Mouse (Mus musculus) kidney, postnatal 0 days (tissue): ENCODE results near the gene Myh8. TPM values are rescaled to one million over a fixed set of nuclear protein-coding genes. Genes with fewer than 3 reads are reported as not detected.

Source experiments
- ATAC-seq: fragments of 200-750 bp; cut with Nextera tagmentation; replicated peaks from 2 replicates; pipeline ENCODE4 v1.8.0; 2017; ENCODE audit warnings: low read depth, moderate number of reproducible peaks, moderate TSS enrichment, moderate library complexity; ENCODE audit not compliant: low FRiP score
- DNase-seq: peaks from one replicate; pipeline ENCODE4 v3.0.0-alpha.2; 2016; ENCODE audit warnings: low spot score
- H3K27ac ChIP-seq: fragments of 300-500 bp; sonication (generic); 2 replicates; pipeline ENCODE4 v1.5.1; 2014; ENCODE audit warnings: mild to moderate bottlenecking
- H3K27me3 ChIP-seq: fragments of 300-500 bp; sonication (generic); 2 replicates; pipeline ENCODE4 v1.6.1; 2014; ENCODE audit warnings: low read length, mixed read lengths; ENCODE audit not compliant: insufficient read depth
- H3K36me3 ChIP-seq: fragments of 300-500 bp; sonication (generic); 2 replicates; pipeline ENCODE4 v1.6.1; 2014; ENCODE audit warnings: low read length, mixed read lengths; ENCODE audit not compliant: insufficient read depth
- H3K4me1 ChIP-seq: fragments of 300-500 bp; sonication (generic); replicated peaks from 2 replicates; pipeline ENCODE4 v1.6.1; 2014; ENCODE audit warnings: antibody characterized with exemption, low read length, mixed read lengths; ENCODE audit not compliant: insufficient read depth
- H3K4me2 ChIP-seq: fragments of 300-500 bp; sonication (generic); 2 replicates; pipeline ENCODE4 v1.6.1; 2014; ENCODE audit warnings: mild to moderate bottlenecking, low read length, moderate library complexity, mixed read lengths
- H3K4me3 ChIP-seq: fragments of 300-500 bp; sonication (generic); replicated peaks from 2 replicates; pipeline ENCODE4 v1.5.1; 2014; ENCODE audit warnings: low read depth, low read length
- H3K9ac ChIP-seq: fragments of 300-500 bp; sonication (generic); 2 replicates; pipeline ENCODE4 v1.6.1; 2014; ENCODE audit warnings: low read depth, low read length
- H3K9me3 ChIP-seq: fragments of 300-500 bp; sonication (generic); replicated peaks from 2 replicates; pipeline ENCODE4 v1.6.1; 2016; ENCODE audit warnings: low read length, inconsistent platforms, mixed read lengths
- CTCF ChIP-seq: IDR thresholded peaks from 2 replicates; pipeline ENCODE4 v1.5.1; 2016; ENCODE audit warnings: antibody characterized with exemption, low read depth, mild to moderate bottlenecking, moderate library complexity
- WGBS: fragments of 180-500 bp; shearing (Covaris S2); extraction: QIAGEN DNeasy Blood & Tissue Kit; methylation state at CpG from one replicate; pipeline ENCODE4 v1.1.7; 2014; 5-methylcytosine and 5-hydroxymethylcytosine counted together
- polyA plus RNA-seq: library from polyadenylated mRNA; unstranded; fragments of >200 nt; fragmentation: Nextera tagmentation; extraction: Ambion mirVana; gene quantifications from 2 replicates; pipeline ENCODE4 v1.2.1, GENCODE M21; 2015

Gene Myh8
- polyA plus RNA-seq, 1 experiment from 2014 or later, result 0.03 TPM

DNA sequence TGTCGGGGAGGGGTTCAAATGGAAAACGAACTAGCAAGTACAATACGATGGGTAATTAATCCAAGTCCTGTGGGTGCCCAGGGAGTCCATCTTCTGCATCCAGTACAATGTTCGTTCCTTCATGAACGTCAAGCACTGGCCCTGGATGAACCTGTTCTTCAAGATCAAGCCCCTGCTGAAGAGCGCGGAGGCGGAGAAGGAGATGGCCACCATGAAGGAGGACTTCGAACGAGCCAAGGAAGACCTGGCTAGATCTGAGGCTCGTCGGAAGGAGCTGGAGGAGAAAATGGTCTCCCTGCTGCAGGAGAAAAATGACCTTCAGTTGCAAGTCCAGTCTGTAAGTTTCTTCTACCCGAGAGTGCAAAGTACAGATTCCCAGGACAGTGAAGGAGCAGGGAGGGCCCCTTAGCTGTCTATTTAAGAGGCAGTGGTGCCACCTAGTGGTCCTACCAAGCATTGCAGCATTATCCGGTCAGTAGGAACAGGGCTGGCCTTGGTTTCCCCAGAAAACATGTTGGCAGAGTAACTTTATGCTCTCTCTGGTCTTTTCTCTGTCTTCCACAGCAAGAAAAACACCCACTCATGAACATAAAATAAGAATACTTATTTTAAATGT, 73.3 kb downstream of the Myh8 start:
- ATAC-seq, result no peak; the same call in 1 of the 2 replicates

DNA sequence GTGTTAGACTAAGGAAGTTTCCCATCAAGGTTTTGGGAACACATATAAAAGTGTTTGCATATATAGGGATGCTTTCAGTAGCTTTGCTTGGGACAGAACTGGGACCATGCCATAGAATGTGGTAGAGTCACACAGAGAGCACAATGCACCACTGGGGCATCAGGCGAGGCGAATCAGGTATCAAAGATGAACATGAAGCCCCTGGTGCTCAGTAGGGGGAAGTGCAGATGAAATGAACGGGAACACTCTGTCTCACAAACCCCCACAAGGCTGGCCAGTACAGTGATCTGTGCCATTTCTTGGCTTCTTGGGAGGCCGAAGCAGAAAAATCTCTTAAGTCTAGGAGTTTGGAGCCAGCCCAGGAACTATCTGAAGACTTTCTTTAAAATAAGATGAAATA, 76.1 kb downstream of the Myh8 start:
- H3K27me3 ChIP-seq, result no peaks in the 10 kb centered on the region
- ATAC-seq, result no peak
- H3K9ac ChIP-seq, result no peak overlapping the region
- peak; percentile 33 for DNase-seq
- H3K4me2 ChIP-seq, result no peak overlapping the region
- no peak overlapping the region for H3K4me3 ChIP-seq
- no peaks in the 10 kb centered on the region for H3K4me1 ChIP-seq
- H3K36me3 ChIP-seq, result no peaks in the 10 kb centered on the region
- peak; percentile 39 for TF ChIP-seq CTCF
- WGBS, result 53% methylated on average over 4 of the region's 4 CpGs
- H3K27ac ChIP-seq, result no peak overlapping the region
- H3K9me3 ChIP-seq, result no peaks in the 10 kb centered on the region

More for the DNA sequence above, 73.3 kb downstream of the Myh8 start:
- Histone ChIP-seq H3K9me3 (no peaks in the 10 kb centered on the region), H3K4me3 (no peak overlapping the region), H3K27me3 (no peaks in the 10 kb centered on the region), H3K27ac (no peak overlapping the region), H3K4me2 (no peak overlapping the region), H3K9ac (no peak overlapping the region), H3K4me1 (no peaks in the 10 kb centered on the region), H3K36me3 (no peaks in the 10 kb centered on the region)
- DNase-seq, result peak; percentile 87
- WGBS, result 54% methylated on average over 14 of the region's 14 CpGs
- TF ChIP-seq CTCF, result peak; percentile 96

DNA sequence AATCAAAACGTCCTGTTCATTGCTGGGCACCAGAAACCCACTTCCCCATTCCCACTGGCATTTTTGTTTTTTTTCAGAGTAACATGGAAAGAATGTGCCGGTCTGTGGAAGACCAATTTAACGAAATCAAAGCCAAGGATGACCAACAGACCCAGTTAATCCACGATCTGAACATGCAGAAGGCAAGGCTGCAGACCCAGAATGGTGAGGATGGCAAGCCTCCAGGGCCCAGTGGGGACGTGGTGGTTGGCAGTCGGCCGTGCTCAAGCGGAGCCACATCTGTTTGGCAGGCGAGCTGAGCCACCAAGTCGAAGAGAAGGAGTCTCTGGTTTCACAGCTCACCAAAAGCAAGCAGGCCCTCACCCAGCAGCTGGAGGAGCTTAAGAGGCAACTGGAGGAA, 81.1 kb downstream of the Myh8 start:
- WGBS, result 69% methylated on average over 10 of the region's 10 CpGs
- Histone ChIP-seq H3K27me3 (no peaks in the 10 kb centered on the region), H3K36me3 (no peaks in the 10 kb centered on the region), H3K4me2 (no peak overlapping the region), H3K9ac (no peak overlapping the region), H3K4me1 (no peaks in the 10 kb centered on the region), H3K4me3 (no peak overlapping the region), H3K9me3 (no peaks in the 10 kb centered on the region), H3K27ac (no peak overlapping the region)
- no peak for TF ChIP-seq CTCF
- ATAC-seq (no peak), DNase-seq (no peak)

Other genes starting within 250 kb of the Myh8 start
- 29.0 and 29.5 TPM in 2 replicates for gene Adprm, start 224.5 kb upstream of the Myh8 start, polyA plus RNA-seq
- 16.0 and 16.7 TPM in 2 replicates for gene Sco1, start 224.5 kb upstream of the Myh8 start, polyA plus RNA-seq
- gene Myh3, start 198.8 kb upstream of the Myh8 start, polyA plus RNA-seq, result 0.01 and 0.05 TPM in 2 replicates
- not detected in 2 replicates for gene Myh2, start 106.1 kb upstream of the Myh8 start, polyA plus RNA-seq
- not detected in 2 replicates for gene Myh1, start 77.1 kb upstream of the Myh8 start, polyA plus RNA-seq
- gene Myh4, start 39.1 kb upstream of the Myh8 start, polyA plus RNA-seq, result not detected in 2 replicates
- gene Myh13, start 44.5 kb downstream of the Myh8 start, polyA plus RNA-seq, result not detected in 2 replicates
- gene Gas7, start 178.3 kb downstream of the Myh8 start, polyA plus RNA-seq, result 10.2 and 10.5 TPM in 2 replicates